Mouse (Mus musculus) small intestine, adult 2 months (tissue): ENCODE measurements at regions not wholly inside any gene's neighbourhood (a gene's known extent, or its start where the extent isn't known, plus 50 kb on each side); places are given as distances from the start of the nearest gene placed in this dataset.

Experiments used
- CTCF ChIP-seq: fragments of 200-500 bp; IDR thresholded peaks from 2 replicates; pipeline ENCODE4 v1.5.1; 2012; ENCODE audit warnings: low read depth, mild to moderate bottlenecking, control low read depth, inconsistent platforms, low read length, moderate library complexity, mixed read lengths; ENCODE audit not compliant: insufficient replicate concordance, insufficient read length; ENCODE audit errors: extremely low read depth
- POLR2A ChIP-seq: fragments of 200-500 bp; IDR thresholded peaks from 2 replicates; pipeline ENCODE4 v1.6.1; 2012; ENCODE audit warnings: low read depth, mild to moderate bottlenecking, control low read depth, inconsistent platforms, low read length, moderate library complexity

DNA sequence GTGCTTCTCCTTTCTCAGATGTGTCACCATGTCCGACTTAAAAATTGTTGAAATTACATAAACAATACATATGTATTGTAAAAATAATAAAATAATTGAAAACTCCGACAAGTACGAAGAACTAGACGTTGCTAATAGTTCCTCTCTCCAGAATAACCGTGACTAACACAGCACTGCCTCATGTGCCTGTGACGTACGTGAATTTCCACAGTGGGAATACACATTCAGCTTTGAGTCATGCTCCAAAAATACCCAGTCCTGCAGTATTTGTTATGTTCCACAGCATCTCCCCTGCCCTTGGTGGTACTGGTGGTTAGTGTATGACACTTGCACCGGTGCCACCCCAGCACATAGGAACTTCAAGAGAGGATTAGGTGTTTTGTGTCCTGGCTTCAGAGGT, 129.2 kb upstream of the Syt6 start:
- TF ChIP-seq CTCF (no peak), POLR2A (no peak)
